Mouse (Mus musculus) fat pad, adult 2 months (tissue): Measurements from ENCODE around the gene Odaph.

Experiments
- DNase-seq: peaks from one replicate; pipeline ENCODE4 v3.0.0-alpha.2; 2011; ENCODE audit warnings: low read depth, low spot score; ENCODE audit errors: extremely low read depth

The Odaph gene

DNA sequence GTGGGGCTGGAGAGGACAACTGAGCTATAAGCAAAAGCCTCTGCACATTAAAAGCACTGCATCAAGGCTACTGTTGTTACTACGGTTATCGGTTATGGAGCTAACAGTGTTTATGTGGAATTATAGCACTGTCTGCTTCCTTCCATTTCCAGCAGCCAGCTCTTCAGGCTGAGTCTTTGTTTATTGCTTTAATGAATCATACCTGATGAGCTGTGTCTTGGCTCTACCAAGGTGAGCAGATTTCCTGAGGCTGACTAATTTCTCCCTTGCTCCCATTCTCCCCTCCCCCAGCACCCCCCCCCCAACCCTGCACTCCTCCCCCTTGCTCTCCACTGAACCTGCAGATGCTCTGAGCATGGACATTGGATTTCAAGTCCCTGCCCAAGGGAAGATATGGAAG, 524 bp downstream of the Odaph start:
- DNase-seq = no peak

DNA sequence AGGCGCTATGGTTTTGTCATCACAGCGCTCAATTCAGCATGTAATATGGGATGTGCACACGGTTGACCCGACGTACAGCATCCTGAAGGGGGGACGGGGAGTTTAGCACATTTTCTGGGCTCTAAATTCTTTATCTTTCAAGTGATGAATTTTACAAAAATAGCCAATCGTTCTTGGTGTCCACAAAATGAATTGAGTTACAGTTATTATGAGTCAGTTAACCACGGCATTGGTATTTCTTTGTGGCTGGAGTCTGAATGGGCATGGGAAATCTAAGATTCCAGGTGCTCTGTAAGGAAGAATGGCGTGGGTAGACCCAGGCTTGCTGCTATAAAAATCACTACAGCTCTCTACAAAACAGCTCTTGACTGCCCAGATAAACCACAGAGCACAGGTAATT, 2.0 kb downstream of the Odaph start:
- no peak for DNase-seq

DNA sequence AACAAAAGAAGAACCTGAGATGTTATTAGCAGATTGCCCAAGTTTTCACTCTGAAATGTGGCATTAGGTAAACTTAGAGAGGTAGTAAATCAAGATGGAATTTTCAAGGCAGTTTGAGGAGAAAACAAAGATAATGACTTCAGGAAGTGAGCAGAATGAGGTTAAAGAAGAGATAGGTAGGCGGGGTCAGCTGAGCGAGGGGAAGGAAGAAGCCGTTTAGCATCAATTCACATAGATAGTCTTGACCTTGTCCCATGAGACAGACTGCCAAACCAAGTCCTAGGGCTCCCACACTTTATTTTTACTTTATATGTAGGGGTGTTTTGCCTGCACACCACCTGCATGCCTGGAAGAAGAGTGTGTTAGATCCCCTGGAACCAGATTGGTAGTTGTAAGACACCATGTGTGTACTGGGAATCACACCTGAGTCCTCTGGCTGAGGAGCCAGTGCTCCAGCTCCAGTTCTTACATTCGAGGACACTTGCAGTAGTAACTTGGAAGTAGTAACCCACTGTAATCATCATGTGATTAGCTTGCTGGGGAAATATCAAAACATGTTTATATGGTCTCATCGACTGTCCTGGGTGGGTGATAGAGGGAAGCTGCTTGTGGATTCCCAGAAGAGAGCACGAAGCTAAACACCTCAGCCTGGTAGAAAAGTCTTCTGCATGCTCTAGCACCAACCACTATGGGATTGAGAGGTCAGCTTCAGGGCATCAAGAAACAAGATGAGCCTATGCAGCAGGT, 4.1 kb downstream of the Odaph start:
- no peak for DNase-seq

DNA sequence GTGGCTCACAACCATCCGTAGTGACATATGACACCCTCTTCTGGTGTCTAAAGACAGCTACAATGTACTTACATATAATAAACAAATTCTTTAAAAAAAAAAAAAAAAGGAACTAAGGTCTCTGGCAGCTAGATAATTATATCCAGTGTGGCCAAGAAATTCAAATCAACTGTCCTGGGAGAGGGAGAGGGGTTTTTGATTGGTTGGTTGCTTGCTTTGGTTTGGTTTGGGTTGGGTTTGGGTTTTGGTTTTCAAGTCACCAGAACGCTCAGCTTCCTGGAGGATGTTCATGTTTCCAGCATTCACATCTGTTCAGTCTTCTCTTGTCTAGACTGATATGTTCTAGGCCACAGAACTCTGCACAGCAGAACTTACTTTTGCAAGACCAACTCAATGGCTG, 5.8 kb downstream of the Odaph start:
- DNase-seq = no peak

DNA sequence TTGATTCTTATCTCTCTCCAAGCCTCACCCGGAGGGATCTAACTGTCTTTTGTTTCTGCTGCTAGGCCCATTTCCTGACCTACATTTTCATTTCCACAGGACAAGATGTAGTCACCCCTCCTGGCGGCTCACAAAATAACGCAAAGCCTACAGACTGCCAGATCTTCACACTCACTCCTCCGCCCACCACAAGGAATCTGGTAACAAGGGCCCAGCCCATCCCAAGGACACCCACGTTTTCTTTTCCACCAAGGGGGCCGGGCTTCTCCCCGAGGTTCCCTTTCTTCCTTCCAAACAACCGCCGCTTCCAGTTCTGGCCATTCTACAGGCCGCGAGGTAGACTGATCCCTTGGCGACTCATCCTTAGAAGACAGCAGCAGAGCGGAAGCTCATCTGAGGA, 7.3 kb downstream of the Odaph start:
- no peak for DNase-seq

DNA sequence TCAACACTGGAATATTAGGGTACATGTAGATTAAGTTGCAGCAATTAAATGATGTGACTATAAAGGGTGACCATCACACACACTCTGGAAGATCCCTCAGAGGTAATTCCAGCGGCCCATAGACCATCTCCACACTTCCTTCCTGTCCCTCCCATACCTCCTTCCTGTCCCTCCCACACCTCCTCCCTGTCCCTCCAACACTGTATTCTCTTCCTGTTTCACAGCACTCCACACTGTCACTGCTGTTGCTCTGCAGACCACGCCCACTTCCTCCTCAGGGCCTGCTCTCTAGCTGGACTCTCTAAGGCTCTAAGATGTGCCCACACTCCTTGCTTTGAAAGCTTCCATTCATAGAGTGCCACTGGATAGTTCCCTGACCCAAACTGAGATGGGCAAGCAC, 13.5 kb downstream of the Odaph start:
- DNase-seq = no peak

DNA sequence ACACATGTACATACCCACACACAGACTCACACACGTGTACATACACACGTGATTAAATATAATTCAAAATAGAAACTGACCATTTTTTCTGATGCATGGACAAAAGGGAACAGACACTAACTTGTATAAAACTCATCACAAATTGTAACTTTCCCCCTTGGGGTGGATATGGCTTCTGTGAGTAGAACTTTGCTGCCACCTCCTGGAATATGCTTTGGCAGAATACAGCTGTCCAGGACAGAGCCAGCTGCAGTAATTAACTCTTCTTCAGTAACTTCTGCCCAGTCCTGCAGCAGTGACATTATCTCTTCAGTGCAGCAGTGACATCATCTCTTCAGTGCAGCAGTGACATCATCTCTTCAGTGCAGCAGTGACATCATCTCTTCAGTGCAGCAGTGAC, 15.7 kb downstream of the Odaph start:
- no peak for DNase-seq

DNA sequence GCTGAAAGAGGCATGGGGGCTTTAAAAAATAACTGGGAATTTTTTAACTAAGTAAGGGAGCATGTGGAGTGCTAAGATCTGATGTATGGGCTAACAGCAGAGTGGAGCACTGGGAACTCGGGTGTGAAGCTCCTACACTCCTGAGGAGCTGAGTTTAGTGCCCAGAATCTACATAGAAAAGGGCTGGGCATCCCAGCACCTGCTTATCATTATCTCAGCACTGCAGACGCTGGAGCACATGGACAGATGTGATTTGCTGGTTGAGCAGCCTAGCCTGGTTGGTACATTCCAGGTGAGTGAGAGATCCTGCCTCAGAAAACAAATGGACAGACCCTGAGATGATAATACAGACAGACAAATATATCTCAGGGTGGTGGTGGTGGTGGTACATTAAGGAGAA, 22.6 kb downstream of the Odaph start:
- DNase-seq = no peak

DNA sequence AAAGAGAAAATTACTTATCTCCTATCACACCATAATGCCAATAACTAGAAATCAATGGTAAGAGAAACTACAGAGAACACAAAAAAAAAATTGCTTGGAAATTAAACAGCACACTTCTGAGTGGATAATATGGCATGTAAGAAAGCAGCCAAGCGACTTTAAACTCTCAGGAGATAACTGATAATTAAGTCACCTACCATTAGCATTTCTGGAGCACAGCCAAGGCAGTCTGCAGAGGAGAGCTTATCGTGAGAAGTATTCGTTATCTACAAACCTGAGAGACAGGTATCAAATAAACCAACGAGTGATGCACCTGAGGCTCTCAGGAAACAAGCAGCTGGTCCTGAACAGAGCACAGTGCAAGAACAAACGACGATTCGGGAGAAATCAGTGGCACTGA, 24.5 kb downstream of the Odaph start:
- DNase-seq = no peak

DNA sequence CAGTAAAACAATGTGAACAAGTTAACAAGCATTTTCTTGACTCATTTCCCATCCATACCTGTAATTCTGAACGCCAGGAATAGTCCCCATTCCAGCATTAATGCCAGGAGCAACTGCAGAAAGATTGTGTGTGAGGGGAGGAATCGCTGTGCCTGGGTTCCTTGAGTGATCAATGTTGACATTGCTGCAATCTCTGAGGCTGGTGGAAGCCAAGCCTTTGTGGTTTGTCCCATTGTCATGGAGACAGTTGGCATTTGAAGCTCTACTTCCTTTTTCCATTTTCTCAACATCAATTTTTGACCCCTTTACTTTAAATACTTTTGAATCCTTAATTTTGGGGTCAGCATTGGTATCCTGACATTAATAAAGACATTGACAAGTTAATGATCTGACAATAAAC, 32.7 kb downstream of the Odaph start:
- no peak for DNase-seq

DNA sequence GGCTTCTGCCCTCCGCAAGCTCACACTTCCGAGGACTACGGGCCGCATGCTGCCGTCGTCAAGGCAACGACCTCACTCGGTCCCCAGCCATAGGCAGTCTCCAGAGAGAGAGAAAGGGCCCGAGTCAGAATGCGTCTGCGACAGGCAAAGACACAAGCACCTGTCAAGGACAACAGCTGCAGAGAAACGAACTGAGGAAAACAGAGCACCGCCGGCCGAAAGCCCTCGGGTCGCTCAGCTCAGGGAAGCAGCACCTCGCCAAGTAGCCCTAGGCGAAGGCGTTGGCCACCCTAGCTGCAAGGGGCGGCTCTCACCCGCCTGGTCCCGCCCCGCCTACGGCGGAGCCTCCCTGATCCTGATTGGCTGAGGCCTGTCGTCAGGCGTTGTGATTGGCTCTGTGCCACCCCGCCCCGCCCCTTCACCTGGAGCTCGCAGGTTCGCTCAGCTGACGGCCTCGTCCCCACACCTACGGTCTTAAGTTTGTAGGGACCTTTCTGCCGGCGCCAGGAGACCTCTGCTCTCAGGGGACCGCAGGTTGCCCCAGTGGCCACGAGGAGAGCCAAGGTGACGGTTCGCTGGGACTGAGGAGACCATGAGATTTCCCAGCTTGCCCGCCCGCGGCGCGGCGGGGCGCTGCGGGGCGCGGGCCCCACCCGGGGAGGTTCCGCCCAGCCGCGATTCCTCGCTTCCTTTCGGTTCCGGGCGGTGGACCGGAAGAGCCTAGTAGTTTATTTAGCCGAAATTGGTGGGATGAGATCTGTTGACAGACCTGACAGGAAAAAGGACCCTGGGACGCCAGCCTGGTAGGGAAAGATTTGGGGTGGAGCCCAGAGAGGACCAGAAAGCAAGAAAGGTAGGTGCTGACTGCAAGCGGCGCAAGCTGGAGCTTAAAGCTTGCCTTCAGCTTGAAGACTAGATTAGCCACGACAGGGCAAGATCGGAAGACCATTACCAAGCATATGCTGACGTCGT, 55.4 kb downstream of the Odaph start:
- peak; percentile 72 for DNase-seq

DNA sequence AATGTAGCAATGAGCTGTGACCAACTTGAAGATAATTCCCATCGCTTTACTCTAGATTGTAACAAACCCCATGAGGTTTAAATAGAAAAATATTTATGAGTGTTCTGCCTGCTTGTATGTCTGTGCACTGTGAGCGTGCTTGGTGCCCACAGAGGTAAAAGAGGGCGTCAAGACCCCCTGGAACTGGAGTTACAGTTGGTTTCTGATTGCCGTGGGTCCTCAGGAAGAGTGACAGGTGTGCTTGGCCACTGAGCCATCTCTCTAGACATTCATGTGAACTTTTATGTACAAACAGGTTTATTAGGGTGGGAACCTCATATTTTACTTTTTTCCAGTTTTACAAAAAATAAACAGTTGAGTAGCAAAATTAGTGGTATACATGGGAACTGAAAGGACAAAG, 56.5 kb downstream of the Odaph start, which contains the start of gene Cdkl2:
TSS of gene Cdkl2 (minus strand) at position 101 of the 400 bp plus-strand sequence.
- no peak for DNase-seq
